Mouse (Mus musculus) cerebellum, adult 2 months (tissue): Measurements from ENCODE around the gene Gm17190. TPM values are rescaled to one million over a fixed set of nuclear protein-coding genes. Genes with fewer than 3 reads are reported as not detected.

Experiments
- DNase-seq, 2 experiments: peaks; one replicate each; pipeline ENCODE4 v3.0.0; 2021
- H3K27ac ChIP-seq: fragments of 200-500 bp; 2 replicates; pipeline ENCODE4 v1.5.1; 2012; ENCODE audit warnings: low read length, control low read depth, inconsistent platforms; ENCODE audit not compliant: insufficient read depth
- H3K27me3 ChIP-seq: fragments of 200-500 bp; 2 replicates; pipeline ENCODE4 v1.6.1; 2012; ENCODE audit warnings: inconsistent platforms, mild to moderate bottlenecking, low read length, moderate library complexity; ENCODE audit not compliant: control insufficient read depth, insufficient read depth
- H3K4me1 ChIP-seq: fragments of 200-500 bp; 2 replicates; pipeline ENCODE4 v1.6.1; 2011; ENCODE audit warnings: low read length; ENCODE audit not compliant: control insufficient read depth, insufficient read depth
- H3K4me3 ChIP-seq: fragments of 200-500 bp; replicated peaks from 2 replicates; pipeline ENCODE3; 2011; ENCODE audit warnings: mild to moderate bottlenecking, low read depth, low read length, control low read depth; ENCODE audit not compliant: insufficient read depth
- CTCF ChIP-seq: fragments of 200-500 bp; IDR thresholded peaks from 2 replicates; pipeline ENCODE4 v1.5.1; 2011; ENCODE audit warnings: low read depth, mild to moderate bottlenecking, control low read depth, low read length, moderate library complexity, borderline replicate concordance; ENCODE audit not compliant: insufficient read depth
- POLR2A ChIP-seq: fragments of 200-500 bp; IDR thresholded peaks from 2 replicates; pipeline ENCODE4 v1.6.1; 2011; ENCODE audit warnings: low read length, control low read depth, borderline replicate concordance; ENCODE audit not compliant: insufficient read depth
- WGBS: fragments of 180-500 bp; shearing (Covaris S2); methylation state at CpG from one replicate; pipeline ENCODE4 v1.1.7; 2018; 5-methylcytosine and 5-hydroxymethylcytosine counted together
- polyA plus RNA-seq: library from polyadenylated mRNA; depleted of rRNA; stranded (reverse); fragments of >200 nt; gene quantifications from 2 replicates; pipeline ENCODE4 v1.2.3, GENCODE M21; 2012

Gene Gm17190
- polyA plus RNA-seq, 1 experiment, result not detected

DNA sequence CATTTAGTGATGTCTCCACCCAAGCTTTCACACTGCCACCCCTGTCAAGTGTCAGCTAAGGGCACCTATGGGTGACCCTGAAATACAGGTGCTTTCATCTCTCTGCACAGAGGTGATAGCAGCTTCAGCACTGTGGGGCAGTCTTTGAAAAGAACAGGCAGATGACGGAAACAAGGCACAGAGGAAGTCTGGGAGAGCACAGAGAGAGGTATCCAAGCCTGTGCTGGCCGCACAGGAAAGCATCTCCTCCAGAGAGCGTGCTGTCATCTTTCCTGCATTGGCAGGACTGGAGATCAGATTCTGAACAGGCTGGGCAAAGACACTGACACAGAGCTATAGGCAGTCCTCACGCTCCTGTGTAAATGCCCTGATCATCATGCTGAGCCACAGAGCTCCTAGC, 9.1 kb downstream of the Gm17190 start:
- H3K27ac ChIP-seq, result no peak overlapping the region
- no peaks in the 10 kb centered on the region for H3K27me3 ChIP-seq
- H3K4me3 ChIP-seq, result no peak overlapping the region
- no peak for TF ChIP-seq CTCF
- no peak for DNase-seq
- WGBS, result 42% methylated on average over 4 of the region's 4 CpGs
- no peaks in the 10 kb centered on the region for H3K4me1 ChIP-seq

GRCm38 (mm10) chr13:96106367-96106766, 24.5 kb downstream of the Gm17190 start:
- TF ChIP-seq POLR2A (no peak), CTCF (no peak)
- H3K4me3 ChIP-seq, result no peak overlapping the region
- no peak overlapping the region for H3K27ac ChIP-seq

GRCm38 (mm10) chr13:96110767-96111166, 28.9 kb downstream of the Gm17190 start:
- 58% methylated on average over 3 of the region's 3 CpGs for whole genome bisulfite sequencing
- no peak for TF ChIP-seq POLR2A
- no peak for TF ChIP-seq CTCF
- no peaks in the 10 kb centered on the region for H3K4me1 ChIP-seq
- H3K27ac ChIP-seq, result no peak overlapping the region
- H3K4me3 ChIP-seq, result no peak overlapping the region
- H3K27me3 ChIP-seq, result no peaks in the 10 kb centered on the region
- no peak for DNase-seq

More at GRCm38 (mm10) chr13:96106367-96106766, 24.5 kb downstream of the Gm17190 start:
- WGBS, result 84% methylated on average over 4 of the region's 4 CpGs
- Histone ChIP-seq H3K4me1 (no peaks in the 10 kb centered on the region), H3K27me3 (no peaks in the 10 kb centered on the region)
- no peak for DNase-seq

- H3K4me1 ChIP-seq, result no peaks in the 10 kb centered on the region
Measured at GRCm38 (mm10) chr13:96112711-96113110, 30.9 kb downstream of the Gm17190 start.

DNA sequence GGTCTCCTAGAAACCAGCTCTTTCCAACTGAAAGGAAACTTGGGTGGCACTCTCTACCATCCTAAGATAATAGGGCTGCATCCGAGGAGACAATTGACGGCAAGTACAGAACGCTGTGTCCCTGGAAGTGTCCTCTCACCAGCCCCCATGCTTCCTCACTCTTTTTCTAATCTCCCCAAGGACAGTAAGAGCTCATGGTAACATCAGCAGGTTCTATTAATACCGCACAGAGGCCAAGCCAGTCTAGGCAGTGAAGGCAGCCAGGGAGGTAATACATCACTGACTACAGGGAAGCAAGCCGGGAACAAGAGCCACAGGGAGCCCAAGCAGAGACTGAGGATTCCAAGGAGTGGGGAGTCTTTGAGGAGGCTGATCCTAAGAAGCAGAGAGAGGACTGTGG, 43.2 kb downstream of the Gm17190 start:
- 66% methylated on average over 5 of the region's 5 CpGs for WGBS
- TF ChIP-seq POLR2A, result no peak
- no peak for TF ChIP-seq CTCF
- Histone ChIP-seq H3K27ac (no peak overlapping the region), H3K27me3 (no peaks in the 10 kb centered on the region), H3K4me3 (no peak overlapping the region), H3K4me1 (no peaks in the 10 kb centered on the region; the same call in 1 of the 2 replicates)
- no peak for DNase-seq

More at GRCm38 (mm10) chr13:96112711-96113110, 30.9 kb downstream of the Gm17190 start:
- Histone ChIP-seq H3K27me3 (no peaks in the 10 kb centered on the region), H3K27ac (no peak overlapping the region), H3K4me3 (no peak overlapping the region)
- TF ChIP-seq POLR2A (no peak), CTCF (no peak)
- DNase-seq, result no peak
- 53% methylated on average over 2 of the region's 2 CpGs for WGBS

GRCm38 (mm10) chr13:96126669-96127068, 44.8 kb downstream of the Gm17190 start:
- 78% methylated on average over 6 of the region's 6 CpGs for WGBS
- H3K4me1 ChIP-seq, result no peaks in the 10 kb centered on the region; the same call in 1 of the 2 replicates
- DNase-seq, result no peak
- H3K4me3 ChIP-seq, result no peak overlapping the region
- H3K27ac ChIP-seq, result no peak overlapping the region
- TF ChIP-seq CTCF (no peak), POLR2A (no peak)
- no peaks in the 10 kb centered on the region for H3K27me3 ChIP-seq

DNA sequence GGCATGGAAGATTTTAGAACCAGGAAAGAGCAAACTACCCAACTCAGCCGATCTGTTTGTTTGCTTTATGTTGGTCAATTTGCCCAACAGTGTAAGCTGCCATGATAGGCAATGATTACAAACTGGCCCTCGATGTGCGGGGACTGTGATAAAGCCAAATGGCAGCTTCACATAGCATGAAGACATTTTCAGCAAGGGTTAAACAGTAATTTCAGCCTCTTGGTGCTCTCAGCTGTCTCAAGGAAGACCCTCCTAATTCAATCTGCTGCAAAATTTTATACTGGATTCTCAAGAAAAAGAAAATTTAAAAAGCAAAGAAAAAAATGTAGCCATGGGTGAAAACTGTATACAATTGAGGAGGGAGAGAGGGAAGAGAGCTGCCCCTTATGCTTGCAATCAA, 47.2 kb downstream of the Gm17190 start:
- Histone ChIP-seq H3K4me3 (no peak overlapping the region), H3K27ac (no peak overlapping the region), H3K4me1 (no peaks in the 10 kb centered on the region; the same call in 1 of the 2 replicates), H3K27me3 (no peaks in the 10 kb centered on the region)
- TF ChIP-seq POLR2A, result no peak
- no peak for TF ChIP-seq CTCF
- DNase-seq, result no peak
- 76% methylated on average over 3 of the region's 3 CpGs for WGBS

DNA sequence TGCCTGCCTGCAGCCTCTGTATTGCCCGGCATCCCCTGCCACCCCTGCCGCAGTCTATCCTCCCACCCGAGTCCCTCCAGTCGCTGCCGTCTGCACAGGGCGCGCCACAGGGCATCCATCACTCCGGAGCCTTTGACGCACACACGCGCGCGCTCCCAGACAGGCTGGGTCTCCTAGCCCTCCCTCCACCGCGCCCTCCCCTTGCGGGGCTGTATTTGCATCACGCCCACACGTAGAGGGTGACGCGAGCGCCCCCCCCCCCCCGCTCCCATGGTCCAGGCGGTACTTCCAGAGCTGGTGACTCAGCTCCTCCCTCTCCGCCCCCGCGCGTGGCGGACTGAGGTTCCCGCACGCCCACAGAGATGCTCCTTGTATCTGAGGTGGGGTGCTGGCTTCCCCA, 49.2 kb downstream of the Gm17190 start:
- peak overlapping the region; percentile 80 for H3K4me3 ChIP-seq
- under 1% methylated on average over 27 of the region's 30 CpGs for WGBS
- TF ChIP-seq POLR2A, result peak; percentile 63; the same call in 1 of the 2 replicates
- no peak for TF ChIP-seq CTCF
- no peaks in the 10 kb centered on the region; the same call in 1 of the 2 replicates for H3K4me1 ChIP-seq
- H3K27me3 ChIP-seq, result no peaks in the 10 kb centered on the region
- peak overlapping the region; percentile 80; the same call in 1 of the 2 replicates for H3K27ac ChIP-seq
- DNase-seq, result peak; percentile 71 to 84
